Mouse (Mus musculus) hindbrain, embryonic 14.5 days (tissue): ENCODE results near the gene Hist1h2bf. TPM values are rescaled to one million over a fixed set of nuclear protein-coding genes. Genes with fewer than 3 reads are reported as not detected.
"Not testable (repeated sequence)": the region's sequence is repeated elsewhere in the genome, so short reads cannot be mapped to it uniquely, and the experiment has no call there.

Source experiments
- ATAC-seq: fragments of 200-750 bp; cut with Nextera tagmentation; 2 replicates; pipeline ENCODE4 v1.8.0; 2017; ENCODE audit warnings: moderate number of reproducible peaks, mild to moderate bottlenecking, moderate TSS enrichment, moderate library complexity; ENCODE audit not compliant: low FRiP score
- DNase-seq: peaks from one replicate; pipeline ENCODE4 v3.0.0-alpha.2; 2015; ENCODE audit warnings: low spot score
- H3K27ac ChIP-seq: fragments of 300-500 bp; sonication (generic); 2 replicates; pipeline ENCODE4 v1.5.1; 2014; ENCODE audit warnings: mild to moderate bottlenecking, moderate library complexity
- H3K27me3 ChIP-seq: fragments of 300-500 bp; sonication (generic); 2 replicates; pipeline ENCODE4 v1.6.1; 2014; ENCODE audit warnings: mild to moderate bottlenecking, low read length, mixed read lengths; ENCODE audit not compliant: control insufficient read depth, insufficient read depth
- H3K36me3 ChIP-seq: fragments of 300-500 bp; sonication (generic); replicated peaks from 2 replicates; pipeline ENCODE4 v1.6.1; 2014; ENCODE audit not compliant: control insufficient read depth, insufficient read depth
- H3K4me1 ChIP-seq: fragments of 300-500 bp; sonication (generic); replicated peaks from 2 replicates; pipeline ENCODE4 v1.6.1; 2014; ENCODE audit warnings: antibody characterized with exemption, low read length, mixed read lengths; ENCODE audit not compliant: control insufficient read depth, insufficient read depth
- H3K4me2 ChIP-seq: fragments of 300-500 bp; sonication (generic); replicated peaks from 2 replicates; pipeline ENCODE4 v1.6.1; 2014; ENCODE audit warnings: mild to moderate bottlenecking, moderate library complexity
- H3K4me3 ChIP-seq: fragments of 300-500 bp; sonication (generic); replicated peaks from 2 replicates; pipeline ENCODE4 v1.5.1; 2014; ENCODE audit warnings: mild to moderate bottlenecking, low read length
- H3K9ac ChIP-seq: fragments of 300-500 bp; sonication (generic); 2 replicates; pipeline ENCODE4 v1.6.1; 2014
- H3K9me3 ChIP-seq: fragments of 300-500 bp; sonication (generic); 2 replicates; pipeline ENCODE4 v1.6.1; 2016; ENCODE audit warnings: low read length; ENCODE audit not compliant: control insufficient read depth
- WGBS: fragments of 180-500 bp; shearing (Covaris S2); extraction: QIAGEN DNeasy Blood & Tissue Kit; methylation state at CpG from one replicate; pipeline ENCODE4 v1.1.7; 2014; 5-methylcytosine and 5-hydroxymethylcytosine counted together
- polyA plus RNA-seq: library from polyadenylated mRNA; unstranded; fragments of >200 nt; fragmentation: Nextera tagmentation; extraction: Ambion mirVana; gene quantifications from 2 replicates; pipeline ENCODE4 v1.2.1, GENCODE M21; 2014

The Hist1h2bf gene
- polyA plus RNA-seq, 1 experiment from 2014 or later = 0.91 TPM

- Histone ChIP-seq H3K4me3 (no peak overlapping the region), H3K27ac (no peak overlapping the region), H3K9ac (no peak overlapping the region), H3K4me2 (no peak overlapping the region), H3K36me3 (no peaks in the 10 kb centered on the region), H3K4me1 (0 out of 2 replicates have a peak, but pooled peaks cover 6% of the 10 kb centered on the region), H3K27me3 (no peaks in the 10 kb centered on the region), H3K9me3 (no peaks in the 10 kb centered on the region)
- DNase-seq = no peak
- WGBS = 87% methylated on average over 3 of the region's 3 CpGs
- no peak for ATAC-seq
These were observed 32.5 kb downstream of the Hist1h2bf start for GRCm38 (mm10) chr13:23541497-23541896.

GRCm38 (mm10) chr13:23539821-23540220 lies 34.2 kb downstream of the Hist1h2bf start:
- 78% methylated on average over 1 of the region's 1 CpGs for WGBS
- not testable (repeated sequence) for DNase-seq, H3K4me3 ChIP-seq, H3K9me3 ChIP-seq, H3K4me1 ChIP-seq, ATAC-seq, H3K36me3 ChIP-seq, H3K9ac ChIP-seq, H3K27ac ChIP-seq, H3K27me3 ChIP-seq, H3K4me2 ChIP-seq

- DNase-seq = no peak
- no peak overlapping the region for H3K4me2 ChIP-seq
These were observed 35.7 kb downstream of the Hist1h2bf start for GRCm38 (mm10) chr13:23538249-23538648.

GRCm38 (mm10) chr13:23537006-23537710 lies 36.8 kb downstream of the Hist1h2bf start:
- Histone ChIP-seq H3K9ac (no peak overlapping the region), H3K27ac (no peak overlapping the region), H3K9me3 (no peaks in the 10 kb centered on the region), H3K36me3 (no peaks in the 10 kb centered on the region), H3K4me1 (peaks cover 19% of the 10 kb centered on the region), H3K4me3 (no peak overlapping the region), H3K4me2 (peak overlapping the region; percentile 55), H3K27me3 (no peaks in the 10 kb centered on the region)
- WGBS = 79% methylated on average over 3 of the region's 3 CpGs
- DNase-seq = no peak
- no peak for ATAC-seq

More at GRCm38 (mm10) chr13:23538249-23538648, 35.7 kb downstream of the Hist1h2bf start:
- Histone ChIP-seq H3K27me3 (no peaks in the 10 kb centered on the region), H3K4me1 (peaks cover 11% of the 10 kb centered on the region), H3K9me3 (no peaks in the 10 kb centered on the region), H3K27ac (no peak overlapping the region), H3K36me3 (no peaks in the 10 kb centered on the region), H3K9ac (no peak overlapping the region), H3K4me3 (no peak overlapping the region)
- ATAC-seq = no peak
- 77% methylated on average over 5 of the region's 5 CpGs for WGBS

- 26% methylated on average over 7 of the region's 7 CpGs for WGBS
- ATAC-seq = no peak
- Histone ChIP-seq H3K27me3 (no peaks in the 10 kb centered on the region), H3K9ac (no peak overlapping the region), H3K4me3 (peak overlapping the region; percentile 35), H3K4me1 (peaks cover 22% of the 10 kb centered on the region), H3K36me3 (no peaks in the 10 kb centered on the region), H3K9me3 (no peaks in the 10 kb centered on the region), H3K27ac (no peak overlapping the region), H3K4me2 (peak overlapping the region; percentile 55)
- DNase-seq = no peak
These were observed 37.7 kb downstream of the Hist1h2bf start for GRCm38 (mm10) chr13:23536076-23536822.

- Histone ChIP-seq H3K9ac (peak within 1 kb of the TSS; percentile 36), H3K27ac (peak within 1 kb of the TSS; percentile 71), H3K4me3 (peak within 1 kb of the TSS; percentile 35), H3K4me2 (peak within 1 kb of the TSS; percentile 55), H3K4me1 (peaks cover 22% of the 10 kb centered on the region)
- ATAC-seq = peak; percentile 92
- peak; percentile 95 for DNase-seq
- WGBS = under 1% methylated on average over 36 of the region's 62 CpGs
- not testable (repeated sequence) for H3K36me3 ChIP-seq, H3K9me3 ChIP-seq, H3K27me3 ChIP-seq
These were observed 38.6 kb downstream of the Hist1h2bf start, which contains the start of gene Hist1h3g for GRCm38 (mm10) chr13:23535137-23536075. Gene Hist1h3g (plus strand): TSS chr13:23535422.

- H3K9me3 ChIP-seq = no peaks in the 10 kb centered on the region
- ATAC-seq = no peak
- under 1% methylated on average over 15 of the region's 15 CpGs for WGBS
- no peaks in the 10 kb centered on the region for H3K27me3 ChIP-seq
- H3K36me3 ChIP-seq = no peaks in the 10 kb centered on the region
- H3K27ac ChIP-seq = peak overlapping the region; percentile 71
- H3K4me2 ChIP-seq = peak overlapping the region; percentile 55
- H3K4me3 ChIP-seq = peak overlapping the region; percentile 35
- peak overlapping the region; percentile 36 for H3K9ac ChIP-seq
- peaks cover 27% of the 10 kb centered on the region for H3K4me1 ChIP-seq
- DNase-seq = no peak
These were observed 39.4 kb downstream of the Hist1h2bf start for GRCm38 (mm10) chr13:23534368-23535131.

- Histone ChIP-seq H3K4me1 (peaks cover 29% of the 10 kb centered on the region), H3K9ac (peak within 1 kb of the TSS; percentile 84), H3K4me3 (peak within 1 kb of the TSS; percentile 35), H3K27ac (peak within 1 kb of the TSS; percentile 71), H3K4me2 (peak within 1 kb of the TSS; percentile 55)
- peak; percentile 88 for DNase-seq
- peak; percentile 44 for ATAC-seq
- H3K9me3 ChIP-seq, H3K27me3 ChIP-seq, H3K36me3 ChIP-seq: not testable (repeated sequence)
- WGBS = under 1% methylated on average over 24 of the region's 53 CpGs
These were observed 40.2 kb downstream of the Hist1h2bf start, which contains the start of gene Hist1h2af for GRCm38 (mm10) chr13:23533560-23534367. Gene Hist1h2af (plus strand): TSS chr13:23533906.
